Mouse (Mus musculus): ENCODE measurements around the gene Zfp382. TPM values are rescaled to one million over a fixed set of nuclear protein-coding genes. Genes with fewer than 3 reads are reported as not detected.

The Zfp382 gene
- polyA plus RNA-seq, 2 experiments, result 0.32 to 0.66 TPM

- Histone ChIP-seq H3K4me1 (replicated peaks; ENCODE audit: control insufficient read depth in 2 of 2, insufficient read depth in 2 of 2, low read length in 1 of 2) (peaks cover 5 to 10% of the 10 kb centered on the region in 2 experiments; a peak in 3 of 4 replicates), H3K36me3 (replicated peaks; ENCODE audit: control insufficient read depth, insufficient read depth, low read depth) (peaks cover 39% of the 10 kb centered on the region), H3K9me3 (ENCODE audit: control insufficient read depth, low read length) (peaks cover 15% of the 10 kb centered on the region), H3K4me2 (ENCODE audit: low read depth) (no peak overlapping the region), H3K9ac (replicated peaks) (no peak overlapping the region), H3K27me3 (ENCODE audit: control insufficient read depth, insufficient read depth, low read length) (no peaks in the 10 kb centered on the region), H3K4me3 (ENCODE audit: insufficient read depth in 1 of 2, low read depth in 2 of 2, low read length in 2 of 2) (no peak overlapping the region), H3K27ac (no peak overlapping the region)
- 92% methylated on average over 2 of the region's 2 CpGs for WGBS (ENCODE audit: insufficient replicate concordance)
- no peak for ATAC-seq (ENCODE audit: insufficient read depth)
- no peak for TF ChIP-seq CTCF (IDR thresholded peaks at IDR 0.05; ENCODE audit: low read depth)
- no peak for TF ChIP-seq EP300 (IDR thresholded peaks at IDR 0.05; ENCODE audit: low read depth)
- DNase-seq (ENCODE audit: low read depth in 3 of 3, low spot score in 3 of 3), result no peak
These were observed 43.0 kb downstream of the Zfp382 start for GRCm38 (mm10) chr7:30164745-30165144.

- Histone ChIP-seq H3K9me3 (ENCODE audit: control insufficient read depth, low read length) (no peaks in the 10 kb centered on the region; the same call in 1 of the 2 replicates), H3K4me3 (ENCODE audit: insufficient read depth in 1 of 2, low read depth in 2 of 2, low read length in 2 of 2) (peak overlapping the region; percentile 85 to 100), H3K9ac (replicated peaks) (peak overlapping the region; percentile 95), H3K4me1 (replicated peaks; ENCODE audit: control insufficient read depth in 2 of 2, insufficient read depth in 2 of 2, low read length in 1 of 2) (peaks cover 12 to 13% of the 10 kb centered on the region in 2 experiments), H3K36me3 (replicated peaks; ENCODE audit: control insufficient read depth, insufficient read depth, low read depth) (peaks cover 4% of the 10 kb centered on the region), H3K27ac (peak overlapping the region; percentile 72), H3K27me3 (ENCODE audit: control insufficient read depth, insufficient read depth, low read length) (no peaks in the 10 kb centered on the region), H3K4me2 (ENCODE audit: low read depth) (peak overlapping the region; percentile 71)
- DNase-seq (ENCODE audit: low read depth in 3 of 3, low spot score in 3 of 3) (peak in 2 of 3 experiments; percentile 26), ATAC-seq (ENCODE audit: insufficient read depth) (peak; percentile 29)
- WGBS (ENCODE audit: insufficient replicate concordance), result 1% methylated on average over 21 of the region's 21 CpGs
- TF ChIP-seq EP300 (IDR thresholded peaks at IDR 0.05; ENCODE audit: low read depth), result no peak
- no peak for TF ChIP-seq CTCF (IDR thresholded peaks at IDR 0.05; ENCODE audit: low read depth)
These were observed 47.3 kb downstream of the Zfp382 start for GRCm38 (mm10) chr7:30168914-30169582.

- under 1% methylated on average over 36 of the region's 36 CpGs for WGBS (ENCODE audit: insufficient replicate concordance)
- Histone ChIP-seq H3K27me3 (ENCODE audit: control insufficient read depth, insufficient read depth, low read length) (no peaks in the 10 kb centered on the region), H3K27ac (peak within 1 kb of the TSS; percentile 72), H3K9ac (replicated peaks) (peak within 1 kb of the TSS; percentile 95), H3K4me1 (replicated peaks; ENCODE audit: control insufficient read depth in 2 of 2, insufficient read depth in 2 of 2, low read length in 1 of 2) (peaks cover 12 to 13% of the 10 kb centered on the region in 2 experiments), H3K36me3 (replicated peaks; ENCODE audit: control insufficient read depth, insufficient read depth, low read depth) (peaks cover 4% of the 10 kb centered on the region), H3K4me3 (ENCODE audit: insufficient read depth in 1 of 2, low read depth in 2 of 2, low read length in 2 of 2) (peak within 1 kb of the TSS; percentile 85 to 100), H3K9me3 (ENCODE audit: control insufficient read depth, low read length) (no peaks in the 10 kb centered on the region; the same call in 1 of the 2 replicates), H3K4me2 (ENCODE audit: low read depth) (peak within 1 kb of the TSS; percentile 71)
- ATAC-seq (ENCODE audit: insufficient read depth), result peak; percentile 99
- TF ChIP-seq EP300 (IDR thresholded peaks at IDR 0.05; ENCODE audit: low read depth), result no peak
- no peak for TF ChIP-seq CTCF (IDR thresholded peaks at IDR 0.05; ENCODE audit: low read depth)
- peak; percentile 91 to 93 (median 92) for DNase-seq (ENCODE audit: low read depth in 3 of 3, low spot score in 3 of 3)
These were observed 48.0 kb downstream of the Zfp382 start, which contains the start of gene Zfp146 for GRCm38 (mm10) chr7:30169583-30170282. TSS of gene Zfp146 (minus strand) at chr7:30169750.

GRCm38 (mm10) chr7:30170283-30170951 lies 48.7 kb downstream of the Zfp382 start:
- H3K4me3 ChIP-seq (ENCODE audit: insufficient read depth in 1 of 2, low read depth in 2 of 2, low read length in 2 of 2), result peak overlapping the region; percentile 85 to 100
- peak overlapping the region; percentile 57 for H3K27ac ChIP-seq
- H3K36me3 ChIP-seq (replicated peaks; ENCODE audit: control insufficient read depth, insufficient read depth, low read depth), result peaks cover 2% of the 10 kb centered on the region
- no peaks in the 10 kb centered on the region for H3K27me3 ChIP-seq (ENCODE audit: control insufficient read depth, insufficient read depth, low read length)
- no peak for TF ChIP-seq EP300 (IDR thresholded peaks at IDR 0.05; ENCODE audit: low read depth)
- no peak for TF ChIP-seq CTCF (IDR thresholded peaks at IDR 0.05; ENCODE audit: low read depth)
- ATAC-seq (ENCODE audit: insufficient read depth) (peak; percentile 2; the same call in 1 of the 2 replicates), DNase-seq (ENCODE audit: low read depth in 3 of 3, low spot score in 3 of 3) (peak in 1 of 3 experiments; percentile 6)
- WGBS (ENCODE audit: insufficient replicate concordance), result 21% methylated on average over 11 of the region's 11 CpGs
- peak overlapping the region; percentile 95 for H3K9ac ChIP-seq (replicated peaks)
- no peaks in the 10 kb centered on the region; the same call in 1 of the 2 replicates for H3K9me3 ChIP-seq (ENCODE audit: control insufficient read depth, low read length)
- peaks cover 12 to 13% of the 10 kb centered on the region in 2 experiments for H3K4me1 ChIP-seq (replicated peaks; ENCODE audit: control insufficient read depth in 2 of 2, insufficient read depth in 2 of 2, low read length in 1 of 2)
- peak overlapping the region; percentile 71 for H3K4me2 ChIP-seq (ENCODE audit: low read depth)
